Mouse (Mus musculus): Measurements from ENCODE around the gene Eif3i. TPM values are rescaled to one million over a fixed set of nuclear protein-coding genes. Genes with fewer than 3 reads are reported as not detected.

Gene Eif3i
- polyA plus RNA-seq, 1 experiment from 2014 or later: 125 TPM

DNA sequence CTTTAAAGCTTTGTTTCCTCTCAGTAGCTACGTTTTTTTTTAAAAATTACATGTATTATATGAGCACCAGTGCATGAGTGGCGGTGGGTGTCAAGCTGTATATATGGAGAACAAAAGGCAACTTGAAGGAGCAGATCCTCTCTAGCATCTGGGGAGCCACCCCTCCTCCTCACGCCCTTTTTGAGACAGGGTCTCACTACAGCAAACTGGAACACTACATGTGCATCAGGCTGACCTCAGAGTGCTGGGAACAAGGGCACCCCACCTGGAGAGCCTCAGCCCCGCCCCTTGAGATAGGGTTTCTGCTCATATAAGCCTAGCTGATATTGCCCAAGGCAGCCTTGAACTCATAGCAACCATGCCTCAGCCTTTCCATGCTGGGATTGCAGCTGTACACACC is 25.0 kb upstream of the Eif3i start:
- ATAC-seq: no peak
- H3K36me3 ChIP-seq (replicated peaks; ENCODE audit: insufficient read depth, low read length): peaks cover 41% of the 10 kb centered on the region

DNA sequence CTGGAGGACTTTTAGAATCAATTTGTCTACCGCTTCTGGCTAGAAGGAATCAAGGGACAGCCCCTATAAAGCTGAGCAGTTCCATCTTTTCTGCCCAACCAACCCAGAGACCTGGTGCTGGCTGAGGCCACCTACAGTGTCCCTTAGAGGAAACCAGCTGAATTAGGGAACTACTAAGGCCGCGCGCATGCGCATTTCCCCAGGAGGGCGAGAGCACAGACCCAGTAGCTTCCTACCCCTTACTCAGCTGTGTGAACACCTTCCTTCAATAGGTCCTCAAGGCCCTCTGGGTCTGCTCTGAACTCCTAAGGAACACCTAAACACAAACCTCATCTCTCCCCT is 24.6 kb upstream of the Eif3i start:
- peak overlapping the region; percentile 66 for H3K4me3 ChIP-seq (ENCODE audit: low read depth, low read length)
- H3K27ac ChIP-seq (ENCODE audit: low read depth): peak overlapping the region; percentile 94
- peaks cover 26% of the 10 kb centered on the region for H3K4me1 ChIP-seq (ENCODE audit: insufficient read depth)
- no peaks in the 10 kb centered on the region for H3K27me3 ChIP-seq (ENCODE audit: insufficient read depth, low read length)
- WGBS (ENCODE audit: insufficient replicate concordance): 4% methylated on average over 6 of the region's 6 CpGs
- H3K36me3 ChIP-seq (replicated peaks; ENCODE audit: insufficient read depth, low read length): peaks cover 37% of the 10 kb centered on the region
- H3K4me2 ChIP-seq (ENCODE audit: low read depth, low read length): peak overlapping the region; percentile 93
- ATAC-seq (peak; percentile 26), DNase-seq (peak; percentile 81)
- H3K9ac ChIP-seq (replicated peaks): peak overlapping the region; percentile 35
- TF ChIP-seq CTCF (IDR thresholded peaks at IDR 0.05; ENCODE audit: low read depth): no peak
- no peak for TF ChIP-seq EP300 (IDR thresholded peaks at IDR 0.05; ENCODE audit: low read depth)
- no peaks in the 10 kb centered on the region for H3K9me3 ChIP-seq (ENCODE audit: low read length)

More for the DNA sequence above, 25.0 kb upstream of the Eif3i start:
- peak overlapping the region; percentile 93 for H3K4me2 ChIP-seq (ENCODE audit: low read depth, low read length)
- no peak overlapping the region for H3K4me3 ChIP-seq (ENCODE audit: low read depth, low read length)
- no peaks in the 10 kb centered on the region for H3K9me3 ChIP-seq (ENCODE audit: low read length)
- H3K4me1 ChIP-seq (ENCODE audit: insufficient read depth): peaks cover 26% of the 10 kb centered on the region
- H3K9ac ChIP-seq (replicated peaks): 0 out of 2 replicates have a peak overlapping the region, but pooled peaks have one; percentile 35
- H3K27ac ChIP-seq (ENCODE audit: low read depth): peak overlapping the region; percentile 94
- H3K27me3 ChIP-seq (ENCODE audit: insufficient read depth, low read length): no peaks in the 10 kb centered on the region
- 49% methylated on average over 4 of the region's 4 CpGs for WGBS (ENCODE audit: insufficient replicate concordance)
- TF ChIP-seq EP300 (IDR thresholded peaks at IDR 0.05; ENCODE audit: low read depth): no peak
- TF ChIP-seq CTCF (IDR thresholded peaks at IDR 0.05; ENCODE audit: low read depth): no peak
- no peak for DNase-seq

DNA sequence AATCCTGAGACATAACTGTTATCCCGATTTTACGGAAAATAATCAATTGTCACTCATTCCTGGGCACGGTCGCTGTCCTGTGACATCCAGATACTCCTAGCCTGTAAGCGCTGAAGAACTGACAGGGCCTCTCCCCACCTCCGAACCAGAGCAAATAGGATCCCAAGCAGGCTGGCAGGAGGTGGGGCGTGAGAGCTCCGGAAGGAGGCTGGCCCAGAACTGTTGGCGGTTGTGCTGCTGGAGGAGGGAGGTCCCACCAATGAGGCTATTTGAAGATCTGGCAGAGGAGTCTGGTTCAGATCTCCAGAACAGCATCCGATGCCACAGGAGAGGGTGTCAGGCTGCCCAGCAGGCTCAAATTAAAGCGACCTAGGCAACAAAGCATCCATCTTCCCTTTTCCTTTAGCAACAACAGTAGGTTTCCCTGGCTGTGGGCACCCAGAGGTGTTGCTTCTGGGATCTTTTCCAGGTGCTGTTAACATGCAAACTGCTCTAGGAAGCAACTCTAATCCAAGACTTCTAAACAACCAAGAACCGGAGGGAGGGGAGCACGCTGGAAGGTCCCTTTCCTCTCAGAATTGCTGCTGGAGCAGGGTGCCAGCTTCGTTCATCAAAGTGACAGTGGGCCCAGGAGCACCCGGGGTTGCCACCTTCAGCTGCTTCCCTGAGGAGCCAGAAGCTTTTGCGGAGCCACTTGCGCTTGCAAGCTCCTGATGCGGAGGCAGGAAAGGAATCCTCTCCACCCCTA is 24.0 kb upstream of the Eif3i start:
- no peaks in the 10 kb centered on the region for H3K9me3 ChIP-seq (ENCODE audit: low read length)
- H3K36me3 ChIP-seq (replicated peaks; ENCODE audit: insufficient read depth, low read length): peaks cover 31% of the 10 kb centered on the region
- no peak for TF ChIP-seq CTCF (IDR thresholded peaks at IDR 0.05; ENCODE audit: low read depth)
- no peak for TF ChIP-seq EP300 (IDR thresholded peaks at IDR 0.05; ENCODE audit: low read depth)
- 3% methylated on average over 18 of the region's 18 CpGs for WGBS (ENCODE audit: insufficient replicate concordance)
- H3K4me1 ChIP-seq (ENCODE audit: insufficient read depth): peaks cover 26% of the 10 kb centered on the region
- H3K9ac ChIP-seq (replicated peaks): peak overlapping the region; percentile 84
- H3K4me3 ChIP-seq (ENCODE audit: low read depth, low read length): peak overlapping the region; percentile 66
- peak overlapping the region; percentile 94 for H3K27ac ChIP-seq (ENCODE audit: low read depth)
- H3K27me3 ChIP-seq (ENCODE audit: insufficient read depth, low read length): no peaks in the 10 kb centered on the region
- peak overlapping the region; percentile 93 for H3K4me2 ChIP-seq (ENCODE audit: low read depth, low read length)
- ATAC-seq: peak; percentile 95
- DNase-seq: peak; percentile 90

DNA sequence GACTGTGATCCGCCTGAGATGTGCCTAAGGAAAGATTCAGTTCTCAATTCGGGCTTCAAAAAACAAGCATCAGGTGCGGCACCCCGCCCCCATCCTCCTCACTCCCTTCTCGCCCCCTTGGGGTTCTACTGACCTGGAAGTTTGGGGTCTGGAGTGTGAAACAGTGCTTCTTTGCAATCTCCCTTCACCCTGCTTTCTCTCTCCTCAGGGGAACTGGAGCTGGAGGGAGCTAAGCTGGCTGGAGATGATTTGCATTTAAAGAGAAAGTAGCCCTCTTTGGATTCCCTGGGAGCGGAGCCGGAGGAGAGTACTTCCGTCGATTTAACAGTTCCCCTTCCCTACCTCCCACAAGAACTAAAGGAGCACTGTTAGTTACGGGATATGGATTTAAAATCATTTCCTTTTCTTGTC is 23.2 kb upstream of the Eif3i start, which contains the start of gene Ccdc28b:
TSS of gene Ccdc28b (minus strand) at position 267 of the 411 bp plus-strand sequence.
- peak within 1 kb of the TSS; percentile 94 for H3K27ac ChIP-seq (ENCODE audit: low read depth)
- peak; percentile 30 for ATAC-seq
- H3K4me1 ChIP-seq (ENCODE audit: insufficient read depth): peaks cover 26% of the 10 kb centered on the region
- H3K9ac ChIP-seq (replicated peaks): peak within 1 kb of the TSS; percentile 84
- WGBS (ENCODE audit: insufficient replicate concordance): under 1% methylated on average over 10 of the region's 10 CpGs
- no peaks in the 10 kb centered on the region for H3K9me3 ChIP-seq (ENCODE audit: low read length)
- TF ChIP-seq EP300 (IDR thresholded peaks at IDR 0.05; ENCODE audit: low read depth): no peak
- no peak for TF ChIP-seq CTCF (IDR thresholded peaks at IDR 0.05; ENCODE audit: low read depth)
- H3K4me2 ChIP-seq (ENCODE audit: low read depth, low read length): peak within 1 kb of the TSS; percentile 93
- peak; percentile 38 for DNase-seq
- H3K36me3 ChIP-seq (replicated peaks; ENCODE audit: insufficient read depth, low read length): peaks cover 23% of the 10 kb centered on the region
- no peaks in the 10 kb centered on the region for H3K27me3 ChIP-seq (ENCODE audit: insufficient read depth, low read length)
- peak within 1 kb of the TSS; percentile 66 for H3K4me3 ChIP-seq (ENCODE audit: low read depth, low read length)

DNA sequence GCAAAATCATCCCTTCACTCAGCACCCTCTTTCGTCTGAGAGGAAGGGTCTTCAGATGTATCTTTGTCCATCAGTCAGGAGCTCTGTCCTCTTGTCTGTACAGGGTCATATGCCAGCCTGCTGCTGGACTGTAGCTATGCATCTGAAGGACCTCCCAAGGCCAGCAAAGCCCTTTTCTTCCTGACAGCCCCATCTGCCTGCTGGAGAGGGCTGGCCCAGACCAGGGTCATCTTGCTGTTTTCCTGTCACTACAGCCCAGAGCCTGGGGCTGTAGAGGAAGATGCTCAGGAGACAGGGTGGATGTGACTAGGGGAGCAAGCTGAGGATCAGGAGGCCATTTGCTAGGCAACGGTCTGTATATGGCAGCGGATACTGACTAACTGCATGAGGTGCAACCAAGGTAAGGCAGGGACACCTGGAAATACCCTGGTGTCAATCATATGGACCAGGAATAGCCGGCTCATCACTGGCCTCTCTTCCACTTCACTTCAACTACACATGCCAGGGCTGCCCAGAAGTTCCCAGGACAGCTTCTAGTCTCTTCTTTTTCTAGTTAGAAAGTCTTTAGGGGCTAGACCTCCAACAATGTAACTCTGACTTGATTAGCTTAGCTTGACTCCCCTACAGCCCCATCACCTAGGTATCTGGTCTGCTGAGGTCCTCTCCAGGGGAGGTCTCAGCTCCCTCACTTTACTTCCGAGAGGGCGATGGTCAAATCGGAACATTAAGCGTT is 22.5 kb upstream of the Eif3i start:
- TF ChIP-seq EP300 (IDR thresholded peaks at IDR 0.05; ENCODE audit: low read depth): no peak
- no peak for TF ChIP-seq CTCF (IDR thresholded peaks at IDR 0.05; ENCODE audit: low read depth)
- 24% methylated on average over 8 of the region's 8 CpGs for WGBS (ENCODE audit: insufficient replicate concordance)
- H3K4me1 ChIP-seq (ENCODE audit: insufficient read depth): peaks cover 33% of the 10 kb centered on the region
- H3K36me3 ChIP-seq (replicated peaks; ENCODE audit: insufficient read depth, low read length): peaks cover 16% of the 10 kb centered on the region
- peak overlapping the region; percentile 93 for H3K4me2 ChIP-seq (ENCODE audit: low read depth, low read length)
- no peaks in the 10 kb centered on the region for H3K27me3 ChIP-seq (ENCODE audit: insufficient read depth, low read length)
- H3K9me3 ChIP-seq (ENCODE audit: low read length): no peaks in the 10 kb centered on the region
- H3K27ac ChIP-seq (ENCODE audit: low read depth): peak overlapping the region; percentile 94
- no peak for ATAC-seq
- H3K9ac ChIP-seq (replicated peaks): peak overlapping the region; percentile 84
- peak overlapping the region; percentile 66 for H3K4me3 ChIP-seq (ENCODE audit: low read depth, low read length)
- no peak for DNase-seq

Measured in liver, postnatal 0 days (tissue).